ENCODE assay signal across 9 mouse cellular contexts in the genomic region with DNA sequence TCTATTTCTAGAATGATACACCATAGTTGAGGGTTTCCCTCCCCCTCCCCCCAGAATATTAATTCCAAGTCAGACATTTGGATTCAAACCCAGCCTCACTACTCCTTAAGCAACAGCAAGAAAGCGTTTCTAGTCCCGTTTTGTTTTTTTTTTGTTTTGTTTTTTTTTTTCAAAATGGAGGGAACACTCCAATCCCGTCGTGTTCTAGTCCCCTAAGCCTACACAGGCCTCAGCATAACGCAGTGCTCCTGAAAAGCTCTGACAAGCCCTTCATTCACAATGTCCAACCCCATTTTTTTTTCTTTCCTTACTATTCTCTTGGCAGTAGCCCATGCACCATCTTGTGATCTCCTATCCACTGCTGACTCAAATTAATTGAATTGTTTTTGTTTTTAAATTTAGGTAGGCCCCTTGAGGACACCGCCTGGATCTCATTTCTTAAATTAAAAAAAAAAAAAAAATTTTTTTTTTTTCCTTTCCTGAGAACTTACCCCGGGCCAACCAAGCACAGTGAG. TPM values are rescaled to one million over a fixed set of nuclear protein-coding genes. Genes with fewer than 3 reads are reported as not detected.
DNase-seq lines count a peak whose midpoint lies in the region; ATAC-seq and TF ChIP-seq lines count a peak whose summit lies in the region.
"Had no signal": no experiment of that assay in that cellular context is flagged by ENCODE, and none has a peak within 500 bp of the region (broad histone marks: within the 10 kb centered on the region; RNA-seq: fewer than 3 reads in every experiment).

No protein-coding gene starts in this region.

- H3K4me2 ChIP-seq in kidney, embryonic 16.5 days (replicated peaks; ENCODE audit: low read depth, low read length), result peak overlapping the region; percentile 82
- peak overlapping the region; percentile 86 for H3K4me2 ChIP-seq in hindbrain, postnatal 0 days (ENCODE audit: low read depth, low read length)
- peak overlapping the region; percentile 75 for H3K4me2 ChIP-seq in neural tube, embryonic 14.5 days (ENCODE audit: low read depth, low read length)

- WGBS in kidney, embryonic 16.5 days, result 70% methylated on average over 7 of the region's 7 CpGs
- WGBS in hindbrain, postnatal 0 days, result 58% methylated on average over 7 of the region's 7 CpGs
- WGBS in neural tube, embryonic 14.5 days, result 68% methylated on average over 7 of the region's 7 CpGs

- H3K4me3 ChIP-seq in kidney, embryonic 16.5 days (ENCODE audit: low read length), result peak overlapping the region; percentile 79; the same call in 1 of the 2 replicates
- peak overlapping the region; percentile 76; the same call in 1 of the 2 replicates for H3K4me3 ChIP-seq in hindbrain, postnatal 0 days (ENCODE audit: low read length)
- peak overlapping the region; percentile 65; the same call in 1 of the 2 replicates for H3K4me3 ChIP-seq in neural tube, embryonic 14.5 days (ENCODE audit: low read depth, low read length)

- H3K9me3 ChIP-seq in kidney, embryonic 16.5 days (ENCODE audit: low read length), result no peaks in the 10 kb centered on the region
- H3K9me3 ChIP-seq in hindbrain, postnatal 0 days (ENCODE audit: low read length), result no peaks in the 10 kb centered on the region
- no peaks in the 10 kb centered on the region for H3K9me3 ChIP-seq in neural tube, embryonic 14.5 days (ENCODE audit: control insufficient read depth, low read length)

- no peak overlapping the region for H3K9ac ChIP-seq in kidney, embryonic 16.5 days (replicated peaks; ENCODE audit: low read length)
- peak overlapping the region; percentile 87; the same call in 1 of the 2 replicates for H3K9ac ChIP-seq in hindbrain, postnatal 0 days (replicated peaks; ENCODE audit: low read length)
- H3K9ac ChIP-seq in neural tube, embryonic 14.5 days (replicated peaks; ENCODE audit: low read depth, low read length), result no peak overlapping the region

- no peak overlapping the region for H3K27ac ChIP-seq in kidney, embryonic 16.5 days (ENCODE audit: low read length)
- peak overlapping the region; percentile 93; the same call in 1 of the 2 replicates for H3K27ac ChIP-seq in hindbrain, postnatal 0 days
- no peak overlapping the region for H3K27ac ChIP-seq in neural tube, embryonic 14.5 days (ENCODE audit: low read depth, low read length)

- peaks cover 6% of the 10 kb centered on the region; the same call in 1 of the 2 replicates for H3K4me1 ChIP-seq in kidney, embryonic 16.5 days (ENCODE audit: insufficient read depth, low read length)
- peaks cover 5% of the 10 kb centered on the region; the same call in 1 of the 2 replicates for H3K4me1 ChIP-seq in hindbrain, postnatal 0 days (ENCODE audit: insufficient read depth, low read length)
- 0 out of 2 replicates have a peak, but pooled peaks cover 4% of the 10 kb centered on the region for H3K4me1 ChIP-seq in neural tube, embryonic 14.5 days (ENCODE audit: control insufficient read depth, insufficient read depth, low read length)

- no peak for DNase-seq in kidney, postnatal 10 days
- DNase-seq in c-Kit-positive CD71-positive TER-119-negative erythroid progenitor cells, embryonic 14.5 days (ENCODE audit: low read depth), result peak; percentile 9
- DNase-seq in hindbrain, postnatal 0 days (ENCODE audit: low spot score), result peak; percentile 12
- DNase-seq in ovary, postnatal 36 days (ENCODE audit: low spot score), result no peak
- no peak for DNase-seq in left cerebral cortex, postnatal 25 days (ENCODE audit: low spot score in 2 of 2)
- DNase-seq in right cerebral cortex, postnatal 25 days, result no peak
- DNase-seq: heart, postnatal 14 days had no signal

- no peak for TF ChIP-seq CTCF in hindbrain, postnatal 0 days (IDR thresholded peaks at IDR 0.05; ENCODE audit: low read depth)

- ATAC-seq in kidney, embryonic 16.5 days (ENCODE audit: low FRiP score, low TSS enrichment), result no peak
- no peak for ATAC-seq in hindbrain, postnatal 0 days
- ATAC-seq in neural tube, embryonic 14.5 days (ENCODE audit: low read depth), result no peak

- H3K27me3 ChIP-seq in kidney, embryonic 16.5 days (ENCODE audit: insufficient read depth, low read length), result no peaks in the 10 kb centered on the region
- H3K27me3 ChIP-seq in hindbrain, postnatal 0 days (ENCODE audit: insufficient read depth, low read length), result no peaks in the 10 kb centered on the region
- no peaks in the 10 kb centered on the region for H3K27me3 ChIP-seq in neural tube, embryonic 14.5 days (ENCODE audit: control insufficient read depth, insufficient read depth, low read length)

- intact Hi-C loops in left cerebral cortex, postnatal 25 days (cut with DNase I), result loop anchor here (10.0 kb wide), 1 partner anchor 589 kb away; a partner anchor contains a TSS

- peaks cover 7% of the 10 kb centered on the region; the same call in 1 of the 2 replicates for H3K36me3 ChIP-seq in kidney, embryonic 16.5 days (ENCODE audit: insufficient read depth, low read length)
- no peaks in the 10 kb centered on the region for H3K36me3 ChIP-seq in hindbrain, postnatal 0 days (ENCODE audit: insufficient read depth, low read length)
- no peaks in the 10 kb centered on the region for H3K36me3 ChIP-seq in neural tube, embryonic 14.5 days (ENCODE audit: control insufficient read depth, insufficient read depth, low read length)

RNA-seq across cellular contexts. Expression of a gene that starts 1.0 kb away (rescaled TPM):
- 23.4 and 27.0 TPM in 2 replicates for polyA plus RNA-seq in kidney, embryonic 16.5 days (2015; fragmentation: Nextera tagmentation; extraction: Ambion mirVana)
- total RNA-seq in hindbrain, postnatal 0 days (2014; rRNA removed), result 8.7 and 12.7 TPM in 2 replicates
- polyA plus RNA-seq in hindbrain, postnatal 0 days (2015; fragmentation: Nextera tagmentation; extraction: Ambion mirVana), result 15.4 and 16.3 TPM in 2 replicates
- 15.3 and 21.3 TPM in 2 replicates for polyA plus RNA-seq in neural tube, embryonic 14.5 days (2014; fragmentation: Nextera tagmentation; extraction: Ambion mirVana)
- 10 to 100 TPM; 11.0 to 11.2 TPM for total RNA-seq in left cerebral cortex, postnatal 25 days (2021)

Comparison
In these comparisons a context has a peak if more than half of its experiments do, and no peak if none do; other contexts are left out.
1. DNase-seq: peak in c-Kit-positive CD71-positive TER-119-negative erythroid progenitor cells, embryonic 14.5 days (single experiment) and hindbrain, postnatal 0 days (single experiment); none in kidney, postnatal 10 days (single experiment), ovary, postnatal 36 days (single experiment), left cerebral cortex, postnatal 25 days (0 of 2) and right cerebral cortex, postnatal 25 days (single experiment).
2. Peak in every context shown above with its lines, with median percentiles within 50 percentile points of each other: H3K4me2 ChIP-seq and H3K4me3 ChIP-seq.